Mouse (Mus musculus) hematopoietic multipotent progenitor cell, adult 10-12 weeks (in vitro differentiated cells): ENCODE measurements around the gene Rps6kb1. TPM values are rescaled to one million over a fixed set of nuclear protein-coding genes. Genes with fewer than 3 reads are reported as not detected.

ENCODE experiments used
- polyA plus RNA-seq: library from polyadenylated mRNA; stranded (reverse); fragments of >175 nt; gene quantifications from 2 replicates; pipeline ENCODE4 v1.2.3, GENCODE M21; 2012; ENCODE audit warnings: low replicate concordance

Gene Rps6kb1
- 6.8 and 21.1 TPM in 2 replicates for polyA plus RNA-seq

GRCm38 (mm10) chr11:86544639-86545299, at the start of gene Rps6kb1, which contains the start of gene Tubd1:
Gene Rps6kb1 (minus strand): TSS chr11:86544805.
Gene Tubd1 (plus strand): TSS chr11:86544991.

DNA sequence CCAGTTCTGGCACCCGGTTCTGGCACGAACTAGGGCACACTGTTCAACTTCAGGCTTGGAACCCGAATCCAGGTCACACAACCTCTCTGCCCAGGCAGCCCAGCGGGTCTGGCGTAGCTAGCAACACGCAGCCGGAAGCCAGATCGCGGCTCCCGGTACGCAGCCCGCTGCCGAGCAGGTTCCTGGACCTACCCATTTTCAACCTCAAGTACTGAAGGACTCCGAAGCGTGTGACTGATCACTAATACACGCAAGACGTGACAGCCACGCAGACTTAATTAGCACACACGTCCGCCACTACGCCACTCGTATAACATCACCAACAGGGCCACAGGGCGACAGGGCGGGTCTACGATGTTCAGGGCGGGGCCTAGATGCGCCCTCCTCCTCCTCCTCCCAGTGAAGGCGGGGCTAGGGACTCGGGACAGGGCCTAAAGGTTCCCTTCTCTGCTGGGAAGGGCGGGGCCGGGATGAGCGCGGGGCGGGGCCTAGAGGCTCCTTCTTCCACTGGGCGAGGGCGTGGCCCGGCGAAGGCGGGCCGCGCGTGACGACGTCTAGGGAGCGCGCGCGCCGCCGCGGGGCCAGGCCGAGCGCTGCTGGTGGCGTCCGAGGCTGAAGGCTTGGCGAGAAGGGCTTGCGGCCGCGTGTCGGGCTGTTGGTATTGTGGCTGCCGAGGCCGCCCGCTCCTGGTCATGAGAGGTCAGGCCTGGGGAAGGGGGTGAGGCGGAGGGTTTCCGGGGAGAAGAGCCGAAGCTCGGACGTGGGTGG, 60.3 kb downstream of the Rps6kb1 start, which contains the start of gene Rnft1:
Gene Rnft1, plus strand, starts transcription at position 557 of the 768 bp plus-strand sequence.

Other genes starting within 250 kb of the Rps6kb1 start
- gene Med13, start 187.2 kb downstream of the Rps6kb1 start, polyA plus RNA-seq: 5.0 and 6.0 TPM in 2 replicates
- 9.9 and 15.2 TPM in 2 replicates for gene Rnft1, start 60.1 kb downstream of the Rps6kb1 start, polyA plus RNA-seq
- gene Tubd1, start 186 bp upstream of the Rps6kb1 start, polyA plus RNA-seq: 0.36 and 0.42 TPM in 2 replicates
- 2.9 and 13.3 TPM in 2 replicates for gene Vmp1, start 139.0 kb upstream of the Rps6kb1 start, polyA plus RNA-seq
- 0.27 and 0.94 TPM in 2 replicates for gene Ptrh2, start 139.2 kb upstream of the Rps6kb1 start, polyA plus RNA-seq
- 52.5 and 74.1 TPM in 2 replicates for gene Cltc, start 212.8 kb upstream of the Rps6kb1 start, polyA plus RNA-seq